Mouse (Mus musculus): ENCODE data around the gene Parn.

GRCm38 (mm10) chr16:13714910-13715309 lies 46.9 kb upstream of the Parn start:
- TF ChIP-seq CTCF (conservative IDR thresholded peaks at IDR 0.05; ENCODE audit: low read length) (no peak), POU5F1 (IDR thresholded peaks at IDR 0.05; ENCODE audit: borderline replicate concordance, low read length) (no peak)
